Mouse (Mus musculus): Measurements from ENCODE around the gene Hat1. TPM values are rescaled to one million over a fixed set of nuclear protein-coding genes. Genes with fewer than 3 reads are reported as not detected.

The Hat1 gene
- total RNA-seq, 1 experiment = 242 TPM

DNA sequence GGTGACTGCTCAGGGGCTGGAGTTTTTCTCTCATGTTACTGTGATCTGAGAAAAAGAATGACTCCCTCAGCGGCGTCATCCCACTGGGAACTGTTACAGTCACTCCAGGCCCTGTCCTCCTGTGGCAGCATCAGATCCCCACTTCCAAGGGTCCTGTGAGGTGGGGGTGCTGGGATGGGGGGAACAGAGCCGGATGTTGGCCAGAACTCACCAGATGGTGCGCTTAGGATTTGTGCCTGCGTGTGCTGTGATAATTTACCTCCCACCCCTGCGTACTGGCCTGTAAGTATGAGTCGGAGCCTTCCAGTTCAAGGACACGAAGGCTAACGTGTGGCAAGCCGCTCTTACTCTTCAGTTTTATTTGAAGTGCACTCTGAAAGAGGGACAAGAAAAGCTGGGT lies 86.6 kb downstream of the Hat1 start:
- no peak overlapping the region for H3K9ac ChIP-seq (ENCODE audit: insufficient read depth, low read depth, low read length, poor library complexity, severe bottlenecking)
- in situ Hi-C loops (cut with MboI; ENCODE audit: low sequenced_read_pairs in 2 of 2, unreplicated experiment in 2 of 2) = no loop called here
- H3K4me3 ChIP-seq (ENCODE audit: insufficient read depth in 1 of 2, low read depth in 1 of 2, low read length in 2 of 2, poor library complexity in 1 of 2, severe bottlenecking in 1 of 2) = no peak overlapping the region
- no peaks in the 10 kb centered on the region for H3K36me3 ChIP-seq (ENCODE audit: control insufficient read depth, insufficient read depth, low read length, poor library complexity, severe bottlenecking)
- no peak for TF ChIP-seq CHD2 (IDR thresholded peaks at IDR 0.05; ENCODE audit: low read depth, low read length)
- no peak for TF ChIP-seq ZNF384 (IDR thresholded peaks at IDR 0.05; ENCODE audit: low read depth, low read length)
- TF ChIP-seq ZC3H11A (IDR thresholded peaks at IDR 0.05; ENCODE audit: borderline replicate concordance, low read depth, low read length) = no peak
- TF ChIP-seq MAFK (IDR thresholded peaks at IDR 0.05; ENCODE audit: insufficient read depth, low read depth, low read length) = no peak
- TF ChIP-seq HCFC1 (IDR thresholded peaks at IDR 0.05; ENCODE audit: borderline replicate concordance, insufficient read depth, low read length) = no peak
- no peak for DNase-seq (ENCODE audit: low read depth, low spot score)
- no peaks in the 10 kb centered on the region for H3K4me1 ChIP-seq (ENCODE audit: control insufficient read depth in 2 of 2, insufficient read depth in 2 of 2, low read length in 2 of 2, poor library complexity in 1 of 2)
- H3K27ac ChIP-seq (ENCODE audit: insufficient read depth, low read depth, low read length, poor library complexity, severe bottlenecking) = no peak overlapping the region
- no peaks in the 10 kb centered on the region for H3K9me3 ChIP-seq (ENCODE audit: control insufficient read depth, insufficient read depth, low read depth, low read length)

GRCm38 (mm10) chr2:71475760-71476159 lies 87.0 kb downstream of the Hat1 start:
- H3K9ac ChIP-seq (ENCODE audit: insufficient read depth, low read depth, low read length, poor library complexity, severe bottlenecking) = no peak overlapping the region
- no peak overlapping the region for H3K4me3 ChIP-seq (ENCODE audit: insufficient read depth in 1 of 2, low read depth in 1 of 2, low read length in 2 of 2, poor library complexity in 1 of 2, severe bottlenecking in 1 of 2)
- H3K4me1 ChIP-seq (ENCODE audit: control insufficient read depth in 2 of 2, insufficient read depth in 2 of 2, low read length in 2 of 2, poor library complexity in 1 of 2) = no peaks in the 10 kb centered on the region
- in situ Hi-C loops (cut with MboI; ENCODE audit: low sequenced_read_pairs in 2 of 2, unreplicated experiment in 2 of 2) = no loop called here
- no peak for DNase-seq (ENCODE audit: low read depth, low spot score)
- no peaks in the 10 kb centered on the region for H3K9me3 ChIP-seq (ENCODE audit: control insufficient read depth, insufficient read depth, low read depth, low read length)
- TF ChIP-seq ZNF384 (IDR thresholded peaks at IDR 0.05; ENCODE audit: low read depth, low read length) (no peak), MAFK (IDR thresholded peaks at IDR 0.05; ENCODE audit: insufficient read depth, low read depth, low read length) (no peak), HCFC1 (IDR thresholded peaks at IDR 0.05; ENCODE audit: borderline replicate concordance, insufficient read depth, low read length) (no peak), ZC3H11A (IDR thresholded peaks at IDR 0.05; ENCODE audit: borderline replicate concordance, low read depth, low read length) (no peak), CHD2 (IDR thresholded peaks at IDR 0.05; ENCODE audit: low read depth, low read length) (no peak)
- no peak overlapping the region for H3K27ac ChIP-seq (ENCODE audit: insufficient read depth, low read depth, low read length, poor library complexity, severe bottlenecking)
- no peaks in the 10 kb centered on the region for H3K36me3 ChIP-seq (ENCODE audit: control insufficient read depth, insufficient read depth, low read length, poor library complexity, severe bottlenecking)

GRCm38 (mm10) chr2:71477787-71478186 lies 89.0 kb downstream of the Hat1 start:
- H3K4me3 ChIP-seq (ENCODE audit: insufficient read depth in 1 of 2, low read depth in 1 of 2, low read length in 2 of 2, poor library complexity in 1 of 2, severe bottlenecking in 1 of 2) = no peak overlapping the region
- TF ChIP-seq HCFC1 (IDR thresholded peaks at IDR 0.05; ENCODE audit: borderline replicate concordance, insufficient read depth, low read length) (no peak), MAFK (IDR thresholded peaks at IDR 0.05; ENCODE audit: insufficient read depth, low read depth, low read length) (no peak), ZC3H11A (IDR thresholded peaks at IDR 0.05; ENCODE audit: borderline replicate concordance, low read depth, low read length) (no peak), ZNF384 (IDR thresholded peaks at IDR 0.05; ENCODE audit: low read depth, low read length) (no peak), CHD2 (IDR thresholded peaks at IDR 0.05; ENCODE audit: low read depth, low read length) (no peak)
- no peaks in the 10 kb centered on the region for H3K9me3 ChIP-seq (ENCODE audit: control insufficient read depth, insufficient read depth, low read depth, low read length)
- H3K9ac ChIP-seq (ENCODE audit: insufficient read depth, low read depth, low read length, poor library complexity, severe bottlenecking) = no peak overlapping the region
- H3K4me1 ChIP-seq (ENCODE audit: control insufficient read depth in 2 of 2, insufficient read depth in 2 of 2, low read length in 2 of 2, poor library complexity in 1 of 2) = no peaks in the 10 kb centered on the region
- H3K27ac ChIP-seq (ENCODE audit: insufficient read depth, low read depth, low read length, poor library complexity, severe bottlenecking) = no peak overlapping the region
- in situ Hi-C loops (cut with MboI; ENCODE audit: low sequenced_read_pairs in 2 of 2, unreplicated experiment in 2 of 2) = no loop called here
- DNase-seq (ENCODE audit: low read depth, low spot score) = no peak
- H3K36me3 ChIP-seq (ENCODE audit: control insufficient read depth, insufficient read depth, low read length, poor library complexity, severe bottlenecking) = no peaks in the 10 kb centered on the region

GRCm38 (mm10) chr2:71479917-71480316 lies 91.2 kb downstream of the Hat1 start:
- Histone ChIP-seq H3K9ac (ENCODE audit: insufficient read depth, low read depth, low read length, poor library complexity, severe bottlenecking) (no peak overlapping the region), H3K36me3 (ENCODE audit: control insufficient read depth, insufficient read depth, low read length, poor library complexity, severe bottlenecking) (no peaks in the 10 kb centered on the region), H3K4me1 (ENCODE audit: control insufficient read depth in 2 of 2, insufficient read depth in 2 of 2, low read length in 2 of 2, poor library complexity in 1 of 2) (no peaks in the 10 kb centered on the region), H3K9me3 (ENCODE audit: control insufficient read depth, insufficient read depth, low read depth, low read length) (no peaks in the 10 kb centered on the region), H3K4me3 (ENCODE audit: insufficient read depth in 1 of 2, low read depth in 1 of 2, low read length in 2 of 2, poor library complexity in 1 of 2, severe bottlenecking in 1 of 2) (no peak overlapping the region), H3K27ac (ENCODE audit: insufficient read depth, low read depth, low read length, poor library complexity, severe bottlenecking) (no peak overlapping the region)
- TF ChIP-seq CHD2 (IDR thresholded peaks at IDR 0.05; ENCODE audit: low read depth, low read length) (no peak), ZC3H11A (IDR thresholded peaks at IDR 0.05; ENCODE audit: borderline replicate concordance, low read depth, low read length) (no peak)
- in situ Hi-C loops (cut with MboI; ENCODE audit: low sequenced_read_pairs in 2 of 2, unreplicated experiment in 2 of 2) = no loop called here
- DNase-seq (ENCODE audit: low read depth, low spot score) = no peak

DNA sequence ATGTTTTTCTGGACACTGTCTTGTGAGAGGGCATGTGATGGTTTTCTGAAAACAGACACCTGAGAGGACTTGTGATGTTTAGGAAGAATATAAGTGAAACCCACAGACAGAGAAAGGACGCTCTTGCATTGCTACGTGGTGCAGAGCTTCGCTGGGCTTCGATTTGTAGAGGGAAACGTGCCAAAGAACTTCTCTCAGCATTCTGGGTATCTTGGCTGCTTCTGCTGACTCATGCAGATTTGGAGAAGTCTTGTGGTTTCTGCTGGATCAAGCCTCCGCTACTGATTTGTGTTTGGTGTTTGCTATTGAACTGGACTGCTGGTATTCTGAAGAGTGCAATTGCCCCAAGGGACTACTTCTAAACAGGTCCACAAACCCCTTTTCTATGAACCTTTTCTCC lies 93.1 kb downstream of the Hat1 start:
- no peak overlapping the region for H3K4me3 ChIP-seq (ENCODE audit: insufficient read depth in 1 of 2, low read depth in 1 of 2, low read length in 2 of 2, poor library complexity in 1 of 2, severe bottlenecking in 1 of 2)
- in situ Hi-C loops (cut with MboI; ENCODE audit: low sequenced_read_pairs in 2 of 2, unreplicated experiment in 2 of 2) = no loop called here
- no peaks in the 10 kb centered on the region for H3K9me3 ChIP-seq (ENCODE audit: control insufficient read depth, insufficient read depth, low read depth, low read length)
- no peaks in the 10 kb centered on the region for H3K36me3 ChIP-seq (ENCODE audit: control insufficient read depth, insufficient read depth, low read length, poor library complexity, severe bottlenecking)
- no peaks in the 10 kb centered on the region for H3K4me1 ChIP-seq (ENCODE audit: control insufficient read depth in 2 of 2, insufficient read depth in 2 of 2, low read length in 2 of 2, poor library complexity in 1 of 2)
- H3K27ac ChIP-seq (ENCODE audit: insufficient read depth, low read depth, low read length, poor library complexity, severe bottlenecking) = no peak overlapping the region
- no peak for DNase-seq (ENCODE audit: low read depth, low spot score)
- no peak overlapping the region for H3K9ac ChIP-seq (ENCODE audit: insufficient read depth, low read depth, low read length, poor library complexity, severe bottlenecking)
- TF ChIP-seq CHD2 (IDR thresholded peaks at IDR 0.05; ENCODE audit: low read depth, low read length) (no peak), ZNF384 (IDR thresholded peaks at IDR 0.05; ENCODE audit: low read depth, low read length) (no peak), ZC3H11A (IDR thresholded peaks at IDR 0.05; ENCODE audit: borderline replicate concordance, low read depth, low read length) (no peak), HCFC1 (IDR thresholded peaks at IDR 0.05; ENCODE audit: borderline replicate concordance, insufficient read depth, low read length) (no peak)
